Mouse (Mus musculus): ENCODE measurements around the gene Carhsp1. TPM values are rescaled to one million over a fixed set of nuclear protein-coding genes. Genes with fewer than 3 reads are reported as not detected.

Gene Carhsp1
- 68.5 TPM for polyA plus RNA-seq (2014; fragmentation: Illumina TruSeq; extraction: RNeasy Lipid Tissue Mini Kit (QIAGEN cat#74804); ENCODE audit: insufficient read depth, low read depth, low replicate concordance)

DNA sequence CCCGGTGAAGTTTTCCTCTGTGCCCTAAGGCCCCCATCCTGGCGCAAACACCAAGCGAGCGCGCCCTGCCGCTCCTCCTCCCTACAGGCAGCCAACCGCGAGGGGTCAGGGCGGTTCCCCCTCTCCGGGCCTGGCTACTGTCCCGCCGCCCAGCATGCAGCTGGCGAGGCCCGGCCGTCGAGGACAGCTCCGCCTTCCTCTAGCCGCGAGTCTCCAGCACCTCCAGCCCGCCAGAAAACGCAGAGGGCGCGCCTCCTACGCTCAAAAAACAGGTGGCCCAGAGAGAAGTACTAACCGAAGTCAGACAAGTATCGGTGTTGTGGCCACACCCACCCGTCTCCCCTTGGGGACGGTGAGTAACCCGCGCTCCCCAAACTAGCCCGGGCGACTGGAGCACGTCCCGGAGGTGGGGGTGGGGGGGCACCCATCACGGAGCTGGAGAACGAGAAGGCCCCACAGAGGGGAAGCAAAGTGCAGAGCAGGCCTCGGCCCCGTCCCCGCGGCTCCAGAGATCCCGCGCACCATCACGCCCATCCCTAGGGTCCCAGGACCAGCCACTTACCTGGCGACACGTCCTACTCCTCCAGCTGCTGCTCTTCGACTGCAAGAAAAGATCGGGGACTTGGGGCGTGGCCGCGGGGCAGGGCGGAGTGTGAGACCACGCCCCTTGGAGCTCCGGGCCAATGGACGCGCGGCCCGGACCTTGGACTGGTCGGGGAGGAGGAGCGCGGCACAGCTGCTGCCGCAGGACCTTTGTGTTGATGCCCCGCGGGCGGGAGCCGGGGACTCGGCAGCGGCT lies at the start of gene Carhsp1:
Gene Carhsp1, minus strand, starts transcription at position 605 of the 799 bp plus-strand sequence.

DNA sequence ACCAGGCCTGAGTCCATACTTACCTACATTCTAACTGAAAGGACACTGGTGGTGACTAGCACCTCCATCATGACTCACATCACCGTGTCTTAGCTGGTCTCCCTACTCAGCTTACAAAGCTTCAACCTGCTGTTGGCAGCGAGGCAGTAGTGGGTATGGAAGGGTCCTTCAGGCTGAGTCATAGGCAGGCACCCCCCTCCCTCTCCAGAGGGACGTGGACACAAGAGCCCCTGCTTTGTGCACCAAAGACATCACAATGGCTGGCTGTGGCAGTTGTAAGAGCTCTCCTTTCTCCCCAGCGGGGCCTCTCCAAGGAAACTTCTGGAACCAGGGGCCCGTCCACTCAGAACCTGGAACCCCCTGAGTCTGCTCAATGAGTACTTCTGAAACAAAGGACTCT lies 8.5 kb upstream of the Carhsp1 start, which contains the start of gene Gm5767:
Gene Gm5767, plus strand, starts transcription at position 301 of the 400 bp plus-strand sequence.

GRCm38 (mm10) chr16:8637217-8638051 lies 34.5 kb downstream of the Carhsp1 start, which contains the start of the genes Pmm2 and Tmem186:
Gene Pmm2 (plus strand): TSS chr16:8637674.
Gene Tmem186 (minus strand): TSS chr16:8637712.

Other genes with a start within 250 kb of the Carhsp1 start
- not detected for gene Tmem114, start 247.0 kb downstream of the Carhsp1 start, polyA plus RNA-seq (2014; fragmentation: Illumina TruSeq; extraction: RNeasy Lipid Tissue Mini Kit (QIAGEN cat#74804); ENCODE audit: insufficient read depth, low read depth, low replicate concordance)
- 11.2 TPM for gene Mettl22, start 201.4 kb downstream of the Carhsp1 start, polyA plus RNA-seq (2014; fragmentation: Illumina TruSeq; extraction: RNeasy Lipid Tissue Mini Kit (QIAGEN cat#74804); ENCODE audit: insufficient read depth, low read depth, low replicate concordance)
- gene Abat, start 158.7 kb downstream of the Carhsp1 start, polyA plus RNA-seq (2014; fragmentation: Illumina TruSeq; extraction: RNeasy Lipid Tissue Mini Kit (QIAGEN cat#74804); ENCODE audit: insufficient read depth, low read depth, low replicate concordance), result 1.7 TPM
- gene Pmm2, start 34.5 kb downstream of the Carhsp1 start, polyA plus RNA-seq (2014; fragmentation: Illumina TruSeq; extraction: RNeasy Lipid Tissue Mini Kit (QIAGEN cat#74804); ENCODE audit: insufficient read depth, low read depth, low replicate concordance), result 23.4 TPM
- 5.5 TPM for gene Tmem186, start 34.4 kb downstream of the Carhsp1 start, polyA plus RNA-seq (2014; fragmentation: Illumina TruSeq; extraction: RNeasy Lipid Tissue Mini Kit (QIAGEN cat#74804); ENCODE audit: insufficient read depth, low read depth, low replicate concordance)
- gene Gm5767, start 8.6 kb upstream of the Carhsp1 start, polyA plus RNA-seq (2014; fragmentation: Illumina TruSeq; extraction: RNeasy Lipid Tissue Mini Kit (QIAGEN cat#74804); ENCODE audit: insufficient read depth, low read depth, low replicate concordance), result not detected
- 28.1 TPM for gene Usp7, start 120.2 kb upstream of the Carhsp1 start, polyA plus RNA-seq (2014; fragmentation: Illumina TruSeq; extraction: RNeasy Lipid Tissue Mini Kit (QIAGEN cat#74804); ENCODE audit: insufficient read depth, low read depth, low replicate concordance)
- 26.7 TPM for gene 1810013L24Rik, start 157.9 kb upstream of the Carhsp1 start, polyA plus RNA-seq (2014; fragmentation: Illumina TruSeq; extraction: RNeasy Lipid Tissue Mini Kit (QIAGEN cat#74804); ENCODE audit: insufficient read depth, low read depth, low replicate concordance)